Mouse (Mus musculus) WW6 (cell line): ENCODE measurements around the gene Vars.
"Not testable (repeated sequence)": the region's sequence is repeated elsewhere in the genome, so short reads cannot be mapped to it uniquely, and the experiment has no call there.

Source experiments
- DNase-seq: peaks from one replicate; pipeline ENCODE4 v3.0.0-alpha.2; 2013; ENCODE audit warnings: low read depth, low spot score

Vars gene

DNA sequence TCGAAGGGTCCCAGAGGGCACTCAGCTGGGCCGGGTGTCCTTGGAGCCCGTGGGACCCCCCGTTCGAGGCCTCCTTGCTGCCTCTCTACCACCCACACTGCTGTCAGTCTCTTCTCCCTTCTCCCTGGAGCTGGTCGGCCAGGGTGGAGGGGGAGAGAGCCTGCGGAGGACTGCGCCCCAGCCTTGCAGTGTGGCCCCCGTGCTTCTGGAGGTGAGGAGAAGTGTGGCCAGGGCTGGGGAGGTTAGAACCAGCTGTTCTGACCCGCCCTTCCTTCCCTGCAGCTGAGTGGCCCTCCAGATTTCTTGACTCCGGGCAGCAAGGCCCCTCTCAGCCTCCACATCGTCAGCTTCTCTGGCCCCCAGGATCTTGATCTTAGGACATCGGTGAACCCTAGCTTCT, 23.5 kb downstream of the Vars start:
- no peak for DNase-seq

GRCm38 (mm10) chr17:35024691-35025488, 24.1 kb downstream of the Vars start:
- no peak for DNase-seq

DNA sequence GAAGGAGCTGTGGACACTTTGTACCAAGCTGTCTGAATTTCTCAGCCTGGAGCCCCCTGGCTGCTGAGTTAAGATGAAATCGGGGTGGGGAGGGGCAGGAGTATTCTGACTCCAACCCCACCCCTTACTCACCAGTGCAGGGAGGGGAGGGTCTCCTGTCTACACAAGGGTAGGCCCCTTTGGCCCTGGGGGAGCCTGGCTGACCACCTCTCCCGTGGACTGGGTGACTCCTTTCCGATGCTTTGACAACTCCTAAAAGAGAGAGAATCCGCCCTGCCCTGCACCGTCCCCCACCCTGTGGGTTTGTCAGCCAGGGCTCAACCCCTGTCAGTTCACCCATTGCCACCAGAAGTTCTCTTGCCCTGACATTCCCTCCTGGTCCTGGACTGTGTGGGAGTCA, 25.4 kb downstream of the Vars start:
- no peak for DNase-seq

GRCm38 (mm10) chr17:35027277-35028068, 26.7 kb downstream of the Vars start, which contains the start of gene Sapcd1:
Gene Sapcd1, minus strand, starts transcription at chr17:35028016.
- DNase-seq: no peak

- DNase-seq: no peak
Observed at GRCm38 (mm10) chr17:35028315-35028714, 27.5 kb downstream of the Vars start.

- no peak for DNase-seq
Observed at GRCm38 (mm10) chr17:35029691-35030532, 29.1 kb downstream of the Vars start.

DNA sequence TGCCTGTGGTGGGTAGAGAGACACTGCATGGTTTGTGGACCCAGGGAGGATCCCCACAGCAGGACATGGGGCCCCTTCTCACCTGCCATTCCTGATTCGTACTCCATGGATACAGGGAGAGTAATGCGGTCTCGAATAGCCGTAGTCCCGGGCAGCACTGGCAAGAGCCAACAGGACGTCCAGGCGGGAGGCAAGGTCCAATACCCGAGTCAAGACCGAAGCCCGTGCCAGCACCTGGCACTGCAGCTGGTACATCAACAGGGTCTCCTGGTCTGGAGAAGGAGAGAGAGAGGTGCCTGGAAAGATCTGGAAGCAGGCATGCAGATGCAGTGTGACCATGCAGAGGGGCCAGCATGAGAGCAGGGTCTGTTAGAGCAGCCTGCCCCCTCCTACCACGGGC, 30.5 kb downstream of the Vars start:
- DNase-seq: no peak

- no peak for DNase-seq
Observed at GRCm38 (mm10) chr17:35031880-35032279, 31.1 kb downstream of the Vars start.

- no peak for DNase-seq
Observed at GRCm38 (mm10) chr17:35032323-35032870, 31.6 kb downstream of the Vars start.

DNA sequence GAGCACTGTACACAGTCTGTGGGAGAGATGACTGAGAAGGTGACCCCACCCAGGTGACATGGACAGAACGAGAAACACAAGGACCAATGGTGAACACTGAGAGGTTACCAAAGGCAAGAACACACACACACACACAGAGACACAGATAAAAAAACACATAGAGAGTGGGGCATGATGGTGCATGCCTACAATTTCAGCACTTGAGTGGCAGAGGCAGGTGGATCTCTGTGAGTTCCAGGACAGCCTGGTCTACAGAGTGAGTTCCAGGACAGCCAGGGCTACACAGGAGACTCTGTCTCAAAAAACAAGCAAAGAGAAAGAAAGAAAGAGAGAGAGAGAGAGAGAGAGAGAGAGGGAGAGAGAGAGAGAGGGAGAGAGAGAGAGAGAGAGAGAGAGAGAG, 32.9 kb downstream of the Vars start:
- not testable (repeated sequence) for DNase-seq

GRCm38 (mm10) chr17:35034896-35035295, 34.1 kb downstream of the Vars start:
- DNase-seq: no peak

DNA sequence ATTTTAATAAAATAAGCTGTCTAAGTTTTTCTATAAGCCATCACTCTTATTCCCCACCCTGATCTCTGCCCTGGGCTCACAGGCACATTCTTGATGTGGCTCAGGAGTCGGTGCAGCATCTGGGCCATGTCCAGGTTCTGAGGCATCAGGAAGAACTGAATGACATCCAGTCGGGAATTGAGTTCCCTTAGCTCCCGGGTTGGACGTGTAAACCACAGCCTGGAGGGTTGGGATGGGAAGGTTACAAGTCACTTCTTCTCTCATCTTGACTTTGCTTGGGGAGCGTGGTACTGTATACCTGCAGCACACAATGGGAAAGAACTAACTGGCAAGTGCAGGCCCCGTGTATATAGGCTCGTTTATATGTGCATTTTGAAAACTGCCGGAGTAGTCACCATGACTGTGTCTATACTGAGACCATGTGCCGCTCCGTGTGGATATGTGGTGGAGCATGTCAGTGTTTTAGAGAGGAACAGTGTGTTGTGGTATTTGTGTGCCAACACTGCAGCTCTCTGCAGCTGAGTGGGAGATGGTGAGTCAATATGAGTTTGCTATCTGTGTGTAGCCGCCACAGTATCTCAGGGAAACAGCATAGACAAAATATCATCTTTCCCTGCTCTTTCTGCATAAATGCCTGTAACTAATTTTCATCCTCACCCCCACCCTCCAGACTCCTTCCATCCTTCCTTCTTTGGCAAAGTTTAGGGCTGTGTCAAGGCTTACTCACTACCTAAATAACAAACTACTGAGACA, 38.5 kb downstream of the Vars start:
- no peak for DNase-seq

DNA sequence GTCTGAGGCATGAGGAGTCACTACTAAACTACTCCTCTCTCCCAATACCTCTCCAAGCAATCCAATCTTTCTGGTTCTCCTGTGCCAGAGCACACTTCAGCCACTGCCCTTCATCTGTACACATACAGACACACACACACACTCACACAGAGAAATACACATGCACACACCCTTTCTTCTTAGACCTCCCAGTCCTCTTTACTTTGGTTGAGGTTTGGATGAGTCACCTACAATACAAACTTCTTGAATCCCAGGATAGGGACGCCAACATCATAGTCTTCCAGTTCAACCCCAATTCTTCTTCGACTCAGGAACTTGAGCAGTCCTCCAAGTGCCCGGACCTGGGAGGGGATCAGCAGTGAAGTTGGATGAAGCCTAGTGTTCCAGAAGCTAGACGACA, 43.0 kb downstream of the Vars start:
- DNase-seq: no peak

DNA sequence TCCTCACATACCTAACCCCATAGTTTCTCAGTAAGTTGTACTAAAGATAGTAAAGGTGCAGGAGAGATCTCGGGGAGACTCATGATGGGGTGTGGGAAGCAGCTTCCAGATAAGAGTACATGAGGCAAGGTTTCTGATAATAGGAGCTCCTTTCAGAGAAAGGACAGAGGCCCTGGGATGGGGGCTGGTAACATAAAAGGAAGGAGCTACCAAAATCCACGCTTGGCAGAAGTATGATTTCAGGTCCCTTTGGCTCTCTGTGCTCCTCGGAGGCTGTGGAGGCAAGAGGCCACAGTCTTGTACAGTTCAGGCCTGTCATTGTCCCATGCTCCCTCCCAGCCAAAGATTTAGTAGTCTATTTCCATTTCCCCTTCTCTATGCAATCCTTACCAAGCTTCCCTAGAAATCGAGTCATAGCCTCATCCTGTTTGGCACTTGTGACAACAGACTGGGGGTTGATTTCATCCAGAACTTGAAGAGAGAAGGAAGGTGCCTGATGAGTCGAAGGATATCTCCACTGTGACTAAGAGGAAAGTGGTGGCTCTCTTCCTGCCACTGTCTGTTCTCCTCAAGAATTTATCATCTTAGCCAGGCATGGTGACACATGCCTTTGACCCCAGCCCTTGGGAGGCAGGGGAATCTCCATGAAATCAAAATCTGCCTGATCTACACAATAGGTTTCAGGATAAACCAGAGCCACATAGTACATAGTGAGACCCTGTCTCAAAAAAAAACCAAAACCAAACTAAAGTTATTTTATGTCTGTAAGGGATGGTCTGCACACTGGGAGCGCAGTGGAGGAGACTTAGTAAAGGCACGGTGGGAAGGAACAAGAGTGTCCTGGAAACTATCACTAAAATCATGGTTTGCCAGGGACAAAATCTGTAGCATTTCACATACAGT, 44.4 kb downstream of the Vars start:
- no peak for DNase-seq

DNA sequence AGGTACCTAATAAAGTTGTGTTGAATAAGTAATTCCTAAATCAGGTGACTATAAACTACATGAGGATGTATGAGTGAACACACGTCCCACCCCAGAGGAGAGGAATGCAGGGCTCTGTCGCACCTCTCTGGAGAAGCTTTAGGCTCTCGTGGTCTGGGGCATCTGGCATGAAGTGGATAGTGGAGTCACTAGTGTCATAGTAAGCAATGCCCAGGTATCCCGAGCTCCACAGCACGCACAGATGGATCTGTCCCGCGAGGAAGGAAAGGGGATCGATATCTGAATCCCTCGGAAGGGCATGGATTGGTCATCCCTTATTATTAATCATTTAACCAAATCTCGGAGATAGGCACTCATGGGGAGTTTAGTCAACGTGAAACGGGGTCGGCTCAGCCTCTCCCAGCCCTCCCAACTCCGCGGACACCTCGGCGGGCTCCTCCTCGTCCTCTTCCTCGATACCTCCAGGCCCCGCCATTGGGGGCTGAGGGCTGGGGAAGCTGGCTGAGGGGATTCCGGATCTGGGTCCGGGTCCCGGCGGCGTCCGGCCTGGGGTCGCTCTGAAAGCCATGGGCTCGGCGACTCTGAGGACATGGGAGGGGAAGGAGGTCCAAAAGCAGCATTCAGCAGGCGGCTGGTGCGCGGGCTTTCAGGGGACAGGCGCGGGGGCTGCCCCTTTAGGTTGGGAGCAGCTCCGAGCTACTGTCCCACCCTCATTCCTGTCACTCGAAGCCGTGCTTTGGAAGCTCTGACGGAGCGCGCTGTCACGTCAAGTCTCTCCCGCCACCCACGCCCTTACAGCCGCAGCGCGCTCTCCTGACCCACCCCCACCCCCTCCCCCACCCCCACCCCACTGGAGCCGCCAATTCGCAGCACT, 45.3 kb downstream of the Vars start:
- no peak for DNase-seq

- peak; percentile 99 for DNase-seq
Observed at GRCm38 (mm10) chr17:35046681-35047455, 46.1 kb downstream of the Vars start, which contains the start of gene Msh5. Gene Msh5, minus strand, starts transcription at chr17:35046745.

GRCm38 (mm10) chr17:35047688-35048087, 46.9 kb downstream of the Vars start:
- no peak for DNase-seq
